Mouse (Mus musculus) CH12.LX (cell line): Measurements from ENCODE around the gene Tmem39b. TPM values are rescaled to one million over a fixed set of nuclear protein-coding genes. Genes with fewer than 3 reads are reported as not detected.

ENCODE experiments used
- DNase-seq: peaks from one replicate; pipeline ENCODE4 v3.0.0-alpha.2; 2013; ENCODE audit errors: extremely low read depth
- H3K27ac ChIP-seq: 2 replicates; pipeline ENCODE4 v1.5.1; 2012; ENCODE audit warnings: low read depth, mild to moderate bottlenecking, control low read depth, moderate library complexity; ENCODE audit not compliant: insufficient read depth
- H3K27me3 ChIP-seq: replicated peaks from 2 replicates; pipeline ENCODE3; 2012; ENCODE audit warnings: inconsistent platforms
- H3K36me3 ChIP-seq, 2 experiments: replicated peaks in 1 of 2; 2 replicates each; pipeline versions ENCODE3 to v1.6.1; 2012; ENCODE audit warnings: inconsistent platforms in 1 of 2, low read length in 1 of 2, mild to moderate bottlenecking in 1 of 2, mixed read lengths in 1 of 2, moderate library complexity in 1 of 2; ENCODE audit not compliant: control insufficient read depth in 1 of 2, insufficient read depth in 1 of 2
- H3K4me1 ChIP-seq, 2 experiments: 2 replicates each; pipeline ENCODE4 v1.6.1; 2012; ENCODE audit warnings: inconsistent platforms in 1 of 2, moderate library complexity in 1 of 2; ENCODE audit not compliant: insufficient read depth in 2 of 2, control insufficient read depth in 1 of 2
- H3K4me2 ChIP-seq: 2 replicates; pipeline ENCODE4 v1.6.1; 2012; ENCODE audit warnings: low read depth, mild to moderate bottlenecking, control low read depth; ENCODE audit not compliant: poor library complexity, insufficient read depth, severe bottlenecking
- H3K4me3 ChIP-seq, 3 experiments: fragments of 150-350 bp in 1 of 3; sonication (generic) in 1 of 3; replicated peaks in 1 of 3; 2 replicates each; pipeline versions ENCODE3 to v1.5.1; 2011 to 2012; ENCODE audit warnings: low read depth in 2 of 3, low read length in 2 of 3, mild to moderate bottlenecking in 2 of 3, moderate library complexity in 2 of 3, control low read depth in 1 of 3, improper control_type of control experiment in 1 of 3, inconsistent platforms in 1 of 3, mixed read lengths in 1 of 3; ENCODE audit not compliant: poor library complexity in 1 of 3
- H3K79me2 ChIP-seq: replicated peaks from 2 replicates; pipeline ENCODE4 v1.6.1; 2012; ENCODE audit warnings: mild to moderate bottlenecking, moderate library complexity; ENCODE audit not compliant: control insufficient read depth, poor library complexity, insufficient read depth, severe bottlenecking; ENCODE audit errors: extremely low read depth
- H3K9ac ChIP-seq: 2 replicates; pipeline ENCODE4 v1.6.1; 2012; ENCODE audit warnings: low read depth, mild to moderate bottlenecking, control low read depth, moderate library complexity; ENCODE audit not compliant: insufficient read depth
- H3K9me3 ChIP-seq: replicated peaks from 2 replicates; pipeline ENCODE3; 2012; ENCODE audit warnings: low read length, inconsistent platforms, mixed read lengths
- BHLHE40 ChIP-seq: IDR thresholded peaks from 2 replicates; pipeline ENCODE4 v1.6.1; 2011; ENCODE audit warnings: mild to moderate bottlenecking, low read depth, low read length, improper control_type of control experiment
- CHD1 ChIP-seq: IDR thresholded peaks from 2 replicates; pipeline ENCODE4 v1.6.1; 2012; ENCODE audit warnings: low read depth, low read length, improper control_type of control experiment, inconsistent platforms
- ELF1 ChIP-seq: IDR thresholded peaks from 2 replicates; pipeline ENCODE4 v1.6.1; 2014; ENCODE audit warnings: low read depth, mild to moderate bottlenecking, inconsistent platforms, low read length, improper control_type of control experiment
- HCFC1 ChIP-seq: IDR thresholded peaks from 2 replicates; pipeline ENCODE4 v1.6.1; 2012; ENCODE audit warnings: low read depth, mild to moderate bottlenecking, inconsistent platforms, low read length, improper control_type of control experiment
- IRF4 ChIP-seq: IDR thresholded peaks from 2 replicates; pipeline ENCODE4 v1.6.1; 2014; ENCODE audit warnings: low read depth, mild to moderate bottlenecking, inconsistent platforms, low read length, improper control_type of control experiment
- KAT2A ChIP-seq: IDR thresholded peaks from 2 replicates; pipeline ENCODE4 v1.6.1; 2012; ENCODE audit warnings: low read length, improper control_type of control experiment, inconsistent platforms; ENCODE audit not compliant: insufficient replicate concordance
- MAFK ChIP-seq: IDR thresholded peaks from 2 replicates; pipeline ENCODE4 v1.6.1; 2011; ENCODE audit warnings: low read length, improper control_type of control experiment; ENCODE audit not compliant: insufficient replicate concordance
- MAZ ChIP-seq: IDR thresholded peaks from 2 replicates; pipeline ENCODE4 v1.6.1; 2012; ENCODE audit warnings: low read depth, mild to moderate bottlenecking, inconsistent platforms, low read length, improper control_type of control experiment, moderate library complexity
- MEF2A ChIP-seq: IDR thresholded peaks from 2 replicates; pipeline ENCODE4 v1.6.1; 2014; ENCODE audit warnings: low read depth, mild to moderate bottlenecking, inconsistent platforms, low read length, improper control_type of control experiment, borderline replicate concordance
- MXI1 ChIP-seq: IDR thresholded peaks from 2 replicates; pipeline ENCODE4 v1.6.1; 2011; ENCODE audit warnings: mild to moderate bottlenecking, low read depth, low read length, improper control_type of control experiment
- MYC ChIP-seq: IDR thresholded peaks from 2 replicates; pipeline ENCODE4 v1.6.1; 2011; ENCODE audit warnings: low read depth, mild to moderate bottlenecking, improper control_type of control experiment, low read length
- NELFE ChIP-seq: IDR thresholded peaks from 2 replicates; pipeline ENCODE4 v1.6.1; 2011; ENCODE audit warnings: low read depth, low read length, improper control_type of control experiment
- NRF1 ChIP-seq: IDR thresholded peaks from 2 replicates; pipeline ENCODE4 v1.6.1; 2014; ENCODE audit warnings: low read depth, mild to moderate bottlenecking, inconsistent platforms, low read length, improper control_type of control experiment, moderate library complexity
- POLR2A ChIP-seq: IDR thresholded peaks from 2 replicates; pipeline ENCODE4 v1.6.1; 2011; ENCODE audit warnings: low read depth, mild to moderate bottlenecking, improper control_type of control experiment, low read length
- POLR2AphosphoS2 ChIP-seq: IDR thresholded peaks from 2 replicates; pipeline ENCODE4 v1.6.1; 2011; ENCODE audit warnings: low read depth, low read length, improper control_type of control experiment
- RCOR1 ChIP-seq: conservative IDR thresholded peaks from 2 replicates; pipeline ENCODE4 v1.6.1; 2012; ENCODE audit warnings: low read depth, mild to moderate bottlenecking, inconsistent platforms, low read length, improper control_type of control experiment
- SIN3A ChIP-seq: IDR thresholded peaks from 2 replicates; pipeline ENCODE4 v1.6.1; 2012; ENCODE audit warnings: low read length, improper control_type of control experiment, inconsistent platforms
- TBP ChIP-seq: conservative IDR thresholded peaks from 2 replicates; pipeline ENCODE4 v1.6.1; 2011; ENCODE audit warnings: low read depth, low read length, improper control_type of control experiment
- TCF12 ChIP-seq: IDR thresholded peaks from 2 replicates; pipeline ENCODE4 v1.6.1; 2014; ENCODE audit warnings: low read depth, mild to moderate bottlenecking, inconsistent platforms, low read length, improper control_type of control experiment
- UBTF ChIP-seq: IDR thresholded peaks from 2 replicates; pipeline ENCODE4 v1.6.1; 2012; ENCODE audit warnings: low read depth, mild to moderate bottlenecking, inconsistent platforms, low read length, improper control_type of control experiment, moderate library complexity
- USF2 ChIP-seq: conservative IDR thresholded peaks from 2 replicates; pipeline ENCODE4 v1.6.1; 2011; ENCODE audit warnings: low read depth, low read length, improper control_type of control experiment
- ZC3H11A ChIP-seq: IDR thresholded peaks from 2 replicates; pipeline ENCODE4 v1.6.1; 2012; ENCODE audit warnings: low read depth, mild to moderate bottlenecking, inconsistent platforms, low read length, improper control_type of control experiment
- ZNF384 ChIP-seq: IDR thresholded peaks from 2 replicates; pipeline ENCODE4 v1.6.1; 2012; ENCODE audit warnings: low read depth, low read length, improper control_type of control experiment, inconsistent platforms
- dilution Hi-C: fragments of 300-500 bp; cut with MboI; formaldehyde crosslinking; loops from 2 replicates; pipeline ENCODE4 v1.14.3; 2020; ENCODE audit warnings: low sequenced_read_pairs; ENCODE audit not compliant: extremely low pct_unique_long_range_greater_than_20kb, extremely low pct_ligation_motif_present
- in situ Hi-C: fragments of 300-500 bp; cut with MboI; formaldehyde crosslinking; loops from 3 replicates; pipeline ENCODE4 v1.14.3; 2019; ENCODE audit warnings: low sequenced_read_pairs, low pct_ligation_motif_present, low pct_unique_long_range_greater_than_20kb, mixed read lengths
- polyA plus RNA-seq: library from polyadenylated mRNA; unstranded; fragments of >175 nt; gene quantifications from 2 replicates; pipeline ENCODE4 v1.2.1, GENCODE M21; 2012; ENCODE audit warnings: low read depth; ENCODE audit not compliant: insufficient read length
- total RNA-seq, 2 experiments: library from RNA; depleted of rRNA; stranded (reverse); fragments of 300-350 nt in 1 of 2; fragments of >200 nt in 1 of 2; gene quantifications; 2 replicates each; pipeline ENCODE4 v1.2.3; 2012 to 2014

The Tmem39b gene
- total and polyA plus RNA-seq, 3 experiments, result 11.3 to 37.7 (median 14.6) TPM

DNA sequence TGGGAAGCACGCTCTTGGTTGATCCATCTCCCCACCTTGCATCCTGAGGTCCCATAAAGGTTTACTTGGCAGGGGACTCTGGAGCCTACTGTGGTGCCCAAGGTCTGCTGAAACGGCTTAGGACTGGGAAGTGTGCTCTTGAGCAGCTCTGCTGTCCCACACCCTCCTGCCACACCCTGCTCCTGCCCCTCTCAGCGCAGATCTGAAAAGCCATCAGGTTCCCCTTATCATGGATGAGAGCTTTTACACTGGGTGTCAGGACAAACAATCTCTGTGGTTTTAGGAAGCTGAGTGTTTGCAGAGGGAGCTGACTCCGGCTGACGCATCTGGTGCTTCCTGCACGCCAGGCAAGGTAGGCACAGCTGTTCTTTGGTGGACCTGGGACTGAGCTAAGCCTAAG lies 62.8 kb downstream of the Tmem39b start:
- dilution Hi-C loops (no loop called here), in situ Hi-C loops (no loop called here)
- TF ChIP-seq HCFC1 (no peak), MEF2A (no peak), TCF12 (no peak), RCOR1 (no peak), UBTF (no peak), USF2 (no peak), MYC (no peak), TBP (no peak), KAT2A (no peak), ELF1 (no peak), BHLHE40 (no peak), POLR2A (no peak), SIN3A (no peak), MXI1 (no peak), ZNF384 (no peak), MAZ (no peak), POLR2AphosphoS2 (no peak)
- no peak overlapping the region for H3K9ac ChIP-seq
- peaks cover 13% of the 10 kb centered on the region for H3K79me2 ChIP-seq
- no peak overlapping the region for H3K27ac ChIP-seq
- peaks cover 85 to 93% of the 10 kb centered on the region in 2 experiments for H3K36me3 ChIP-seq
- peaks cover 0 to 15% of the 10 kb centered on the region in 2 experiments; a peak in 2 of 4 replicates for H3K4me1 ChIP-seq
- H3K4me3 ChIP-seq, result no peak overlapping the region
- no peak for DNase-seq
- no peaks in the 10 kb centered on the region for H3K27me3 ChIP-seq
- H3K4me2 ChIP-seq, result no peak overlapping the region
- H3K9me3 ChIP-seq, result no peaks in the 10 kb centered on the region

DNA sequence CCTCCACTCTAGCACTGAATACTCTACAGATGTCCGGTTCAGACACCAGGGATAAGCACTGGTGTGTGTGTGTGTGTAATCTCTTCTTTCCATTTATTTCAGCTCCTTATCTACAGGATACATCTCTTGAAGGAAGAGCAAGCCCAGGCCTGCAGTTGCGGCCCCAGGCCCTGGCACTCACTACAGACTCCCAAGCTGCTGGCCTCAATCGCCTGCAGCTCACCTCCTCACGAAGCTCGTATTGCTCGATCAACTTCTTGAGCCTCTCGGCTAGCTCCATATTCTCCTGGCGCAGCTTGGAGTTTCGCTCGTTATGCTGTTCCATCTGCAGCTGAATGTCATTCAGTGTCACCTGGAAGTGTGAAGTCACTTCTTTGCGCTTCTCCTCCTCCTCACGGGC lies 64.8 kb downstream of the Tmem39b start:
- H3K4me2 ChIP-seq, result no peak overlapping the region
- H3K9ac ChIP-seq, result no peak overlapping the region
- H3K36me3 ChIP-seq, result peaks cover 83 to 97% of the 10 kb centered on the region in 2 experiments
- no peaks in the 10 kb centered on the region for H3K27me3 ChIP-seq
- no peak for DNase-seq
- peaks cover 3% of the 10 kb centered on the region; the same call in 1 of the 2 replicates for H3K79me2 ChIP-seq
- TF ChIP-seq CHD1 (no peak), ZC3H11A (no peak), NRF1 (no peak), POLR2A (no peak), MAFK (no peak), NELFE (no peak), IRF4 (no peak), SIN3A (no peak)
- H3K9me3 ChIP-seq, result no peaks in the 10 kb centered on the region
- no peaks in the 10 kb centered on the region; a peak in 1 of 4 replicates for H3K4me1 ChIP-seq
- H3K27ac ChIP-seq, result no peak overlapping the region
- in situ Hi-C loops, result no loop called here
- dilution Hi-C loops, result no loop called here
- H3K4me3 ChIP-seq, result no peak overlapping the region
